Mouse (Mus musculus) midbrain, embryonic 11.5 days (tissue): ENCODE data around the gene Naip1. TPM values are rescaled to one million over a fixed set of nuclear protein-coding genes. Genes with fewer than 3 reads are reported as not detected.
"Not testable (repeated sequence)": the region's sequence is repeated elsewhere in the genome, so short reads cannot be mapped to it uniquely, and the experiment has no call there.

ENCODE experiments used
- ATAC-seq: fragments of 200-750 bp; cut with Nextera tagmentation; 2 replicates; pipeline ENCODE4 v1.8.0; 2017; ENCODE audit warnings: moderate TSS enrichment, moderate library complexity; ENCODE audit not compliant: low FRiP score
- DNase-seq: peaks from one replicate; pipeline ENCODE4 v3.0.0; 2015; ENCODE audit warnings: low spot score; ENCODE audit errors: missing footprints
- H3K27ac ChIP-seq: fragments of 300-500 bp; sonication (generic); 2 replicates; pipeline ENCODE4 v1.5.1; 2014; ENCODE audit warnings: low read depth, low read length
- H3K27me3 ChIP-seq: fragments of 300-500 bp; sonication (generic); 2 replicates; pipeline ENCODE4 v1.6.1; 2014; ENCODE audit warnings: mild to moderate bottlenecking, low read length, moderate library complexity, mixed read lengths; ENCODE audit not compliant: control insufficient read depth, insufficient read depth
- H3K36me3 ChIP-seq: fragments of 300-500 bp; sonication (generic); 2 replicates; pipeline ENCODE4 v1.6.1; 2014; ENCODE audit warnings: mild to moderate bottlenecking, low read length, moderate library complexity, mixed read lengths; ENCODE audit not compliant: control insufficient read depth, insufficient read depth
- H3K4me1 ChIP-seq: fragments of 300-500 bp; sonication (generic); 2 replicates; pipeline ENCODE4 v1.6.1; 2014; ENCODE audit warnings: low read length; ENCODE audit not compliant: control insufficient read depth, insufficient read depth
- H3K4me2 ChIP-seq: fragments of 300-500 bp; sonication (generic); 2 replicates; pipeline ENCODE4 v1.6.1; 2014; ENCODE audit warnings: mild to moderate bottlenecking, moderate library complexity
- H3K4me3 ChIP-seq: fragments of 300-500 bp; sonication (generic); 2 replicates; pipeline ENCODE4 v1.5.1; 2014; ENCODE audit warnings: low read depth, low read length
- H3K9ac ChIP-seq: fragments of 300-500 bp; sonication (generic); 2 replicates; pipeline ENCODE4 v1.6.1; 2014; ENCODE audit warnings: low read length
- H3K9me3 ChIP-seq: fragments of 300-500 bp; sonication (generic); 2 replicates; pipeline ENCODE4 v1.6.1; 2016; ENCODE audit warnings: low read length; ENCODE audit not compliant: control insufficient read depth
- WGBS: fragments of 180-500 bp; shearing (Covaris S2); extraction: QIAGEN DNeasy Blood & Tissue Kit; methylation state at CpG from one replicate; pipeline ENCODE4 v1.1.7; 2014; 5-methylcytosine and 5-hydroxymethylcytosine counted together
- polyA plus RNA-seq: library from polyadenylated mRNA; unstranded; fragments of >200 nt; fragmentation: Nextera tagmentation; extraction: Ambion mirVana; gene quantifications from 2 replicates; pipeline ENCODE4 v1.2.1, GENCODE M21; 2014

Gene Naip1
- polyA plus RNA-seq, result not detected in 2 replicates

GRCm38 (mm10) chr13:100452415-100453127 is at the start of gene Naip1:
TSS of gene Naip1 (minus strand) at chr13:100452869.
- H3K9me3 ChIP-seq, H3K27ac ChIP-seq, ATAC-seq, H3K27me3 ChIP-seq, H3K9ac ChIP-seq, H3K4me2 ChIP-seq, H3K36me3 ChIP-seq, H3K4me1 ChIP-seq, H3K4me3 ChIP-seq, DNase-seq: not testable (repeated sequence)
- WGBS, result 85% methylated on average over 8 of the region's 8 CpGs

- not testable (repeated sequence) for H3K36me3 ChIP-seq, H3K4me1 ChIP-seq, H3K4me3 ChIP-seq, DNase-seq, H3K9me3 ChIP-seq, H3K27me3 ChIP-seq, H3K4me2 ChIP-seq, H3K9ac ChIP-seq, H3K27ac ChIP-seq, ATAC-seq
Observed at GRCm38 (mm10) chr13:100499625-100500024, 47.0 kb upstream of the Naip1 start.

GRCm38 (mm10) chr13:100495337-100495736 is 42.7 kb upstream of the Naip1 start:
- Histone ChIP-seq H3K36me3 (no peaks in the 10 kb centered on the region), H3K4me3 (no peak overlapping the region), H3K9me3 (no peaks in the 10 kb centered on the region), H3K9ac (no peak overlapping the region), H3K27me3 (no peaks in the 10 kb centered on the region), H3K27ac (no peak overlapping the region), H3K4me1 (no peaks in the 10 kb centered on the region; the same call in 1 of the 2 replicates), H3K4me2 (no peak overlapping the region)
- 89% methylated on average over 4 of the region's 4 CpGs for WGBS
- no peak for DNase-seq
- ATAC-seq, result no peak

GRCm38 (mm10) chr13:100494370-100494769 is 41.7 kb upstream of the Naip1 start:
- H3K9ac ChIP-seq, H3K27ac ChIP-seq, H3K27me3 ChIP-seq, H3K4me3 ChIP-seq, ATAC-seq, H3K9me3 ChIP-seq, H3K36me3 ChIP-seq, H3K4me2 ChIP-seq, DNase-seq, H3K4me1 ChIP-seq: not testable (repeated sequence)
- WGBS, result 68% methylated on average over 8 of the region's 8 CpGs

DNA sequence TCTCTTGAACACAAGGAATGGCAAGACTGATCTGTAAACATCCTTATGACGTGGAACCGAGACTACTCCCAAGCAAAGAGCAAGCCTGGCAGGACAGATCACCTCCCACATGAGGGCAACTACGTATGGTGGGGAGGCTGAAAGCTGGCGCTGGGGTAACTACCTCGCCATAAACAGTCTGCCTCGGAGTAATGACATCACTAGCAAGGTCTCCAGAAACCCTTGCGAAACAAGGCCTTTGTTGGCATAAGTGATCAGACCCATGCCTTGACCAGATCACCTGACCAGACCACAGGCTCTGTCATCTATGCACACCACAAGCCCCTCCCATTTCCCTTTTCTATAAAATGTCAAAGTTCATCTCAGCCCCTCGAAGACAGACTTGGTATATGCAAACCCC is 40.6 kb upstream of the Naip1 start:
- Histone ChIP-seq H3K4me2 (no peak overlapping the region), H3K9me3 (no peaks in the 10 kb centered on the region), H3K27ac (no peak overlapping the region), H3K27me3 (no peaks in the 10 kb centered on the region), H3K36me3 (no peaks in the 10 kb centered on the region), H3K4me1 (no peaks in the 10 kb centered on the region; the same call in 1 of the 2 replicates), H3K9ac (no peak overlapping the region), H3K4me3 (no peak overlapping the region)
- DNase-seq (no peak), ATAC-seq (no peak)
- 81% methylated on average over 8 of the region's 8 CpGs for WGBS

- Histone ChIP-seq H3K9me3 (no peaks in the 10 kb centered on the region), H3K27ac (peak within 1 kb of the TSS; percentile 74), H3K4me2 (peak within 1 kb of the TSS; percentile 56), H3K27me3 (no peaks in the 10 kb centered on the region), H3K4me3 (peak within 1 kb of the TSS; percentile 87), H3K9ac (peak within 1 kb of the TSS; percentile 89), H3K4me1 (no peaks in the 10 kb centered on the region; the same call in 1 of the 2 replicates), H3K36me3 (no peaks in the 10 kb centered on the region)
- WGBS, result under 1% methylated on average over 48 of the region's 51 CpGs
- DNase-seq (peak; percentile 99), ATAC-seq (peak; percentile 90)
Observed at GRCm38 (mm10) chr13:100492061-100492787, 39.6 kb upstream of the Naip1 start, which contains the start of gene Gtf2h2. TSS of gene Gtf2h2 (minus strand) at chr13:100492579.

- no peaks in the 10 kb centered on the region for H3K9me3 ChIP-seq
- H3K27ac ChIP-seq, result no peak overlapping the region; the same call in 1 of the 2 replicates
- no peaks in the 10 kb centered on the region for H3K36me3 ChIP-seq
- H3K4me1 ChIP-seq, result no peaks in the 10 kb centered on the region; the same call in 1 of the 2 replicates
- peak; percentile 19; the same call in 1 of the 2 replicates for ATAC-seq
- peak overlapping the region; percentile 56 for H3K4me2 ChIP-seq
- no peak for DNase-seq
- peak overlapping the region; percentile 87 for H3K4me3 ChIP-seq
- 15% methylated on average over 6 of the region's 6 CpGs for WGBS
- peak overlapping the region; percentile 89 for H3K9ac ChIP-seq
- H3K27me3 ChIP-seq, result no peaks in the 10 kb centered on the region
Observed at GRCm38 (mm10) chr13:100491623-100492022, 39.0 kb upstream of the Naip1 start.

DNA sequence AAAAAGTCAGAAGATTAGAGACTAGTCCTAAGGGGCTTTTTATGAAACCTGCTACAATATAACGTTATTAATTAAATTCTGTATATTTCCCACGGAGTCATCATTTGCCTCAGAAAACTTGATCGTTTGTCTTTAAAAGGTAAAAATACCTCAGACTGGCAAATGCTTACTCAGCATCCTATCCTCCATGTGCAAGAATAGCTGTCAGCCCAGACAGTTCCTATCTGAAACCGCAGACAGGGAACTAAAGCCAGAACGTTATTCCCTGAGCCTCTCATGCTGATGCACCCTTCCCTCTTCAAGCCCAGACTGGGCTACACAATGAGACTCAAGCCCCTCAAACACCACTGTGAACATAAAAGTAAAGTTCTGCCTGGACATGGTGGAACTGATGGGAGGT is 37.8 kb upstream of the Naip1 start:
- Histone ChIP-seq H3K4me2 (no peak overlapping the region), H3K27ac (no peak overlapping the region), H3K9ac (no peak overlapping the region), H3K27me3 (no peaks in the 10 kb centered on the region), H3K4me1 (no peaks in the 10 kb centered on the region; the same call in 1 of the 2 replicates), H3K36me3 (no peaks in the 10 kb centered on the region), H3K4me3 (no peak overlapping the region), H3K9me3 (no peaks in the 10 kb centered on the region)
- no peak for ATAC-seq
- 96% methylated on average over 5 of the region's 5 CpGs for WGBS
- DNase-seq, result no peak

GRCm38 (mm10) chr13:100483610-100484009 is 30.9 kb upstream of the Naip1 start:
- Histone ChIP-seq H3K4me1 (no peaks in the 10 kb centered on the region), H3K9me3 (no peaks in the 10 kb centered on the region), H3K4me3 (no peak overlapping the region), H3K27ac (no peak overlapping the region), H3K4me2 (no peak overlapping the region), H3K9ac (no peak overlapping the region), H3K36me3 (peaks cover 7% of the 10 kb centered on the region), H3K27me3 (no peaks in the 10 kb centered on the region)
- WGBS, result 95% methylated on average over 7 of the region's 7 CpGs
- ATAC-seq, result no peak
- no peak for DNase-seq
